Mouse (Mus musculus): ENCODE measurements at regions not wholly inside any gene's neighbourhood (a gene's known extent, or its start where the extent isn't known, plus 50 kb on each side); places are given as distances from the start of the nearest gene placed in this dataset.
"Not testable (repeated sequence)": the region's sequence is repeated elsewhere in the genome, so short reads cannot be mapped to it uniquely, and the experiment has no call there.

DNA sequence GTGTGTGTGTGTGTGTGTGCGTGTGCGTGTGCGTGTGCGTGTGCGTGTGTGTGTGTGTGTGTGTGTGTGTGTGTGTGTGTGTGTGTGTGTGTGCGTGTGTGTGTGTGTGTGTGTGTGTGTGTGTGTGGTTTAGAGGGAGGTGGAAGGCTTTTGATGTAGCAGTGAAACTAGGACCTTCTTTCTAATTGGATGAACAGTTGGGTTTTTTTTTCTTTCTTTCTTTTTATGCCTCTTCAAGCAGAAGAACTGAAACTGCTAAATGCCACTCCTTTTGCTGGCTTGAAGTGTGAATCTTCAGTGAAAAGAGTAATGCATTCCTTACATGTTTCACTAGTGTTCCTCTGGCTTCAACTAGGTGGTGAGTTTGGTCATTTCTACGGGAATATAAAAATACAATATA, 828.8 kb upstream of the Olfr1507 start:
- TF ChIP-seq POLR2A (IDR thresholded peaks at IDR 0.05; ENCODE audit: borderline replicate concordance, extremely low read depth, low read depth, low read length); CTCF (IDR thresholded peaks at IDR 0.05; ENCODE audit: insufficient read depth, low read length): not testable (repeated sequence)
